Mouse (Mus musculus): ENCODE results near the gene Tnr. TPM values are rescaled to one million over a fixed set of nuclear protein-coding genes. Genes with fewer than 3 reads are reported as not detected.

The Tnr gene
- polyA plus RNA-seq, 1 experiment from 2014 or later, result 0.63 TPM

GRCm38 (mm10) chr1:159842876-159843275 lies 319.3 kb downstream of the Tnr start:
- 84% methylated on average over 5 of the region's 5 CpGs for WGBS
- Histone ChIP-seq H3K9me3 (replicated peaks; ENCODE audit: control insufficient read depth, low read length) (no peaks in the 10 kb centered on the region), H3K36me3 (replicated peaks; ENCODE audit: control insufficient read depth, insufficient read depth, low read depth, low read length) (no peaks in the 10 kb centered on the region)

GRCm38 (mm10) chr1:159852088-159852487 lies 328.5 kb downstream of the Tnr start:
- ATAC-seq (replicated peaks; ENCODE audit: insufficient number of reproducible peaks, low FRiP score, low TSS enrichment, low read depth), result no peak
- Histone ChIP-seq H3K36me3 (replicated peaks; ENCODE audit: control insufficient read depth, insufficient read depth, low read depth, low read length) (no peaks in the 10 kb centered on the region), H3K4me1 (ENCODE audit: control insufficient read depth, insufficient read depth, low read length) (no peaks in the 10 kb centered on the region), H3K27me3 (ENCODE audit: control insufficient read depth, insufficient read depth, low read length) (no peaks in the 10 kb centered on the region), H3K27ac (replicated peaks; ENCODE audit: low read depth, low read length) (no peak overlapping the region), H3K9ac (replicated peaks; ENCODE audit: low read length) (no peak overlapping the region), H3K4me2 (ENCODE audit: low read depth, low read length) (no peak overlapping the region), H3K9me3 (replicated peaks; ENCODE audit: control insufficient read depth, low read length) (no peaks in the 10 kb centered on the region), H3K4me3 (ENCODE audit: low read depth, low read length) (no peak overlapping the region)
- no peak for DNase-seq (ENCODE audit: low spot score)
- 83% methylated on average over 11 of the region's 11 CpGs for WGBS

More at GRCm38 (mm10) chr1:159842876-159843275, 319.3 kb downstream of the Tnr start:
- Histone ChIP-seq H3K4me3 (ENCODE audit: low read depth, low read length) (no peak overlapping the region), H3K4me1 (ENCODE audit: control insufficient read depth, insufficient read depth, low read length) (no peaks in the 10 kb centered on the region), H3K27me3 (ENCODE audit: control insufficient read depth, insufficient read depth, low read length) (no peaks in the 10 kb centered on the region), H3K9ac (replicated peaks; ENCODE audit: low read length) (no peak overlapping the region), H3K27ac (replicated peaks; ENCODE audit: low read depth, low read length) (no peak overlapping the region), H3K4me2 (ENCODE audit: low read depth, low read length) (no peak overlapping the region)
- ATAC-seq (replicated peaks; ENCODE audit: insufficient number of reproducible peaks, low FRiP score, low TSS enrichment, low read depth), result no peak
- no peak for DNase-seq (ENCODE audit: low spot score)

- no peaks in the 10 kb centered on the region for H3K9me3 ChIP-seq (replicated peaks; ENCODE audit: control insufficient read depth, low read length)
- no peaks in the 10 kb centered on the region for H3K36me3 ChIP-seq (replicated peaks; ENCODE audit: control insufficient read depth, insufficient read depth, low read depth, low read length)
- no peaks in the 10 kb centered on the region for H3K4me1 ChIP-seq (ENCODE audit: control insufficient read depth, insufficient read depth, low read length)
- WGBS, result 78% methylated on average over 1 of the region's 1 CpGs
- H3K27me3 ChIP-seq (ENCODE audit: control insufficient read depth, insufficient read depth, low read length), result no peaks in the 10 kb centered on the region
- H3K27ac ChIP-seq (replicated peaks; ENCODE audit: low read depth, low read length), result no peak overlapping the region
- H3K4me3 ChIP-seq (ENCODE audit: low read depth, low read length), result no peak overlapping the region
- no peak overlapping the region for H3K4me2 ChIP-seq (ENCODE audit: low read depth, low read length)
- ATAC-seq (replicated peaks; ENCODE audit: insufficient number of reproducible peaks, low FRiP score, low TSS enrichment, low read depth) (no peak), DNase-seq (ENCODE audit: low spot score) (no peak)
- no peak overlapping the region for H3K9ac ChIP-seq (replicated peaks; ENCODE audit: low read length)
Measured at GRCm38 (mm10) chr1:159854261-159854660, 330.7 kb downstream of the Tnr start.

- no peak for ATAC-seq (replicated peaks; ENCODE audit: insufficient number of reproducible peaks, low FRiP score, low TSS enrichment, low read depth)
- no peak overlapping the region for H3K9ac ChIP-seq (replicated peaks; ENCODE audit: low read length)
- WGBS, result 58% methylated on average over 3 of the region's 3 CpGs
Measured at GRCm38 (mm10) chr1:159861782-159862474, 338.4 kb downstream of the Tnr start.

GRCm38 (mm10) chr1:159865696-159866095 lies 342.1 kb downstream of the Tnr start:
- Histone ChIP-seq H3K4me3 (ENCODE audit: low read depth, low read length) (no peak overlapping the region), H3K27me3 (ENCODE audit: control insufficient read depth, insufficient read depth, low read length) (no peaks in the 10 kb centered on the region), H3K9ac (replicated peaks; ENCODE audit: low read length) (no peak overlapping the region), H3K4me1 (ENCODE audit: control insufficient read depth, insufficient read depth, low read length) (no peaks in the 10 kb centered on the region), H3K27ac (replicated peaks; ENCODE audit: low read depth, low read length) (no peak overlapping the region), H3K36me3 (replicated peaks; ENCODE audit: control insufficient read depth, insufficient read depth, low read depth, low read length) (no peaks in the 10 kb centered on the region), H3K9me3 (replicated peaks; ENCODE audit: control insufficient read depth, low read length) (no peaks in the 10 kb centered on the region), H3K4me2 (ENCODE audit: low read depth, low read length) (no peak overlapping the region)
- peak; percentile 18 for DNase-seq (ENCODE audit: low spot score)
- ATAC-seq (replicated peaks; ENCODE audit: insufficient number of reproducible peaks, low FRiP score, low TSS enrichment, low read depth), result no peak
- 33% methylated on average over 1 of the region's 1 CpGs for WGBS

More at GRCm38 (mm10) chr1:159861782-159862474, 338.4 kb downstream of the Tnr start:
- Histone ChIP-seq H3K4me1 (ENCODE audit: control insufficient read depth, insufficient read depth, low read length) (no peaks in the 10 kb centered on the region), H3K9me3 (replicated peaks; ENCODE audit: control insufficient read depth, low read length) (no peaks in the 10 kb centered on the region), H3K27ac (replicated peaks; ENCODE audit: low read depth, low read length) (no peak overlapping the region), H3K4me2 (ENCODE audit: low read depth, low read length) (no peak overlapping the region), H3K4me3 (ENCODE audit: low read depth, low read length) (no peak overlapping the region), H3K36me3 (replicated peaks; ENCODE audit: control insufficient read depth, insufficient read depth, low read depth, low read length) (no peaks in the 10 kb centered on the region), H3K27me3 (ENCODE audit: control insufficient read depth, insufficient read depth, low read length) (no peaks in the 10 kb centered on the region)
- no peak for DNase-seq (ENCODE audit: low spot score)

GRCm38 (mm10) chr1:159869619-159870441 lies 346.3 kb downstream of the Tnr start:
- ATAC-seq (replicated peaks; ENCODE audit: insufficient number of reproducible peaks, low FRiP score, low TSS enrichment, low read depth) (no peak), DNase-seq (ENCODE audit: low spot score) (no peak)
- H3K4me2 ChIP-seq (ENCODE audit: low read depth, low read length), result no peak overlapping the region
- no peak overlapping the region for H3K4me3 ChIP-seq (ENCODE audit: low read depth, low read length)
- WGBS, result 78% methylated on average over 6 of the region's 6 CpGs
- H3K27me3 ChIP-seq (ENCODE audit: control insufficient read depth, insufficient read depth, low read length), result no peaks in the 10 kb centered on the region
- no peaks in the 10 kb centered on the region for H3K9me3 ChIP-seq (replicated peaks; ENCODE audit: control insufficient read depth, low read length)
- no peak overlapping the region for H3K27ac ChIP-seq (replicated peaks; ENCODE audit: low read depth, low read length)
- no peak overlapping the region for H3K9ac ChIP-seq (replicated peaks; ENCODE audit: low read length)
- H3K36me3 ChIP-seq (replicated peaks; ENCODE audit: control insufficient read depth, insufficient read depth, low read depth, low read length), result no peaks in the 10 kb centered on the region
- H3K4me1 ChIP-seq (ENCODE audit: control insufficient read depth, insufficient read depth, low read length), result no peaks in the 10 kb centered on the region

GRCm38 (mm10) chr1:159872866-159873265 lies 349.3 kb downstream of the Tnr start:
- whole genome bisulfite sequencing, result 75% methylated on average over 3 of the region's 3 CpGs
- Histone ChIP-seq H3K4me3 (ENCODE audit: low read depth, low read length) (no peak overlapping the region), H3K27ac (replicated peaks; ENCODE audit: low read depth, low read length) (no peak overlapping the region), H3K4me2 (ENCODE audit: low read depth, low read length) (no peak overlapping the region), H3K36me3 (replicated peaks; ENCODE audit: control insufficient read depth, insufficient read depth, low read depth, low read length) (no peaks in the 10 kb centered on the region), H3K4me1 (ENCODE audit: control insufficient read depth, insufficient read depth, low read length) (no peaks in the 10 kb centered on the region), H3K9me3 (replicated peaks; ENCODE audit: control insufficient read depth, low read length) (no peaks in the 10 kb centered on the region), H3K9ac (replicated peaks; ENCODE audit: low read length) (no peak overlapping the region), H3K27me3 (ENCODE audit: control insufficient read depth, insufficient read depth, low read length) (no peaks in the 10 kb centered on the region)
- no peak for ATAC-seq (replicated peaks; ENCODE audit: insufficient number of reproducible peaks, low FRiP score, low TSS enrichment, low read depth)
- DNase-seq (ENCODE audit: low spot score), result no peak

GRCm38 (mm10) chr1:159878681-159879080 lies 355.1 kb downstream of the Tnr start:
- no peak for ATAC-seq (replicated peaks; ENCODE audit: insufficient number of reproducible peaks, low FRiP score, low TSS enrichment, low read depth)
- Histone ChIP-seq H3K9ac (replicated peaks; ENCODE audit: low read length) (no peak overlapping the region), H3K4me3 (ENCODE audit: low read depth, low read length) (no peak overlapping the region), H3K9me3 (replicated peaks; ENCODE audit: control insufficient read depth, low read length) (no peaks in the 10 kb centered on the region), H3K4me1 (ENCODE audit: control insufficient read depth, insufficient read depth, low read length) (no peaks in the 10 kb centered on the region), H3K36me3 (replicated peaks; ENCODE audit: control insufficient read depth, insufficient read depth, low read depth, low read length) (no peaks in the 10 kb centered on the region), H3K27me3 (ENCODE audit: control insufficient read depth, insufficient read depth, low read length) (no peaks in the 10 kb centered on the region), H3K27ac (replicated peaks; ENCODE audit: low read depth, low read length) (no peak overlapping the region), H3K4me2 (ENCODE audit: low read depth, low read length) (no peak overlapping the region)
- DNase-seq (ENCODE audit: low spot score), result peak; percentile 33
- WGBS, result 52% methylated on average over 3 of the region's 3 CpGs

Data from embryonic facial prominence, embryonic 11.5 days (tissue).